Mouse (Mus musculus) bone marrow macrophage, adult 2 months (primary cell): ENCODE measurements around the gene Pex5.

Experiments used
- CTCF ChIP-seq: IDR thresholded peaks from 2 replicates; pipeline ENCODE4 v1.5.1; 2012; ENCODE audit warnings: low read depth, mild to moderate bottlenecking, low read length, moderate library complexity
- POLR2A ChIP-seq: IDR thresholded peaks from 2 replicates; pipeline ENCODE4 v1.6.1; 2012; ENCODE audit warnings: mild to moderate bottlenecking, low read depth, low read length, borderline replicate concordance

- no peak for TF ChIP-seq CTCF
- TF ChIP-seq POLR2A, result no peak
Observed at GRCm38 (mm10) chr6:124380142-124380541, 34.7 kb downstream of the Pex5 start.
